Mouse (Mus musculus) MEL (cell line): ENCODE measurements around the gene Fuk. TPM values are rescaled to one million over a fixed set of nuclear protein-coding genes. Genes with fewer than 3 reads are reported as not detected.
A peak's percentile ranks its signal among the peaks of the same experiment; 100 is the strongest.

ENCODE experiments used
- DNase-seq: peaks from one replicate; pipeline ENCODE4 v3.0.0; 2011; ENCODE audit warnings: low read depth, low spot score
- H3K27ac ChIP-seq: 2 replicates; pipeline ENCODE4 v1.5.1; 2012; ENCODE audit warnings: low read depth, mild to moderate bottlenecking, control low read depth, low read length, moderate library complexity; ENCODE audit not compliant: control insufficient read depth
- H3K27me3 ChIP-seq, 2 experiments: fragments of 150-350 bp in 1 of 2; sonication (generic) in 1 of 2; 2 replicates each; pipeline ENCODE4 v1.6.1; 2012; ENCODE audit warnings: low read length in 2 of 2, mild to moderate bottlenecking in 2 of 2, improper control_type of control experiment in 1 of 2, moderate library complexity in 1 of 2; ENCODE audit not compliant: insufficient read depth in 2 of 2, control insufficient read depth in 1 of 2
- H3K36me3 ChIP-seq, 2 experiments: 2 replicates each; pipeline ENCODE4 v1.6.1; 2012 to 2014; ENCODE audit warnings: low read length in 2 of 2, improper control_type of control experiment in 1 of 2, inconsistent platforms in 1 of 2, mild to moderate bottlenecking in 1 of 2; ENCODE audit not compliant: insufficient read depth in 2 of 2, control insufficient read depth in 1 of 2
- H3K4me1 ChIP-seq, 2 experiments: fragments of 150-350 bp in 1 of 2; sonication (generic) in 1 of 2; 2 replicates each; pipeline ENCODE4 v1.6.1; 2012; ENCODE audit warnings: low read length in 2 of 2, improper control_type of control experiment in 1 of 2, mild to moderate bottlenecking in 1 of 2; ENCODE audit not compliant: insufficient read depth in 2 of 2, control insufficient read depth in 1 of 2
- H3K4me3 ChIP-seq, 2 experiments: fragments of 150-350 bp in 1 of 2; sonication (generic) in 1 of 2; 2 replicates each; pipeline ENCODE4 v1.5.1; 2012; ENCODE audit warnings: low read depth in 2 of 2, low read length in 2 of 2, mild to moderate bottlenecking in 2 of 2, moderate library complexity in 2 of 2, control low read depth in 1 of 2, improper control_type of control experiment in 1 of 2; ENCODE audit not compliant: control insufficient read depth in 1 of 2, insufficient read depth in 1 of 2
- H3K79me2 ChIP-seq: 2 replicates; pipeline ENCODE4 v1.6.1; 2012; ENCODE audit warnings: mild to moderate bottlenecking, low read length, moderate library complexity; ENCODE audit not compliant: control insufficient read depth, poor library complexity, insufficient read depth
- H3K9ac ChIP-seq: 2 replicates; pipeline ENCODE4 v1.6.1; 2012; ENCODE audit warnings: low read depth, mild to moderate bottlenecking, control low read depth, low read length, moderate library complexity; ENCODE audit not compliant: control insufficient read depth, poor library complexity, severe bottlenecking
- H3K9me3 ChIP-seq: fragments of 150-350 bp; sonication (generic); replicated peaks from 2 replicates; pipeline ENCODE4 v1.6.1; 2012; ENCODE audit warnings: mild to moderate bottlenecking, low read length, improper control_type of control experiment, moderate library complexity; ENCODE audit not compliant: insufficient read depth
- BHLHE40 ChIP-seq: IDR thresholded peaks from 2 replicates; pipeline ENCODE4 v1.6.1; 2012; ENCODE audit warnings: low read depth, mild to moderate bottlenecking, inconsistent platforms, low read length, improper control_type of control experiment, borderline replicate concordance
- CHD1 ChIP-seq: IDR thresholded peaks from 2 replicates; pipeline ENCODE4 v1.6.1; 2012; ENCODE audit warnings: low read depth, mild to moderate bottlenecking, inconsistent platforms, low read length, improper control_type of control experiment
- CTCF ChIP-seq, 3 experiments: IDR thresholded peaks in 2 of 3; conservative IDR thresholded peaks in 1 of 3; 2 replicates each; pipeline ENCODE4 v1.5.1; 2011 to 2012; ENCODE audit warnings: low read length in 3 of 3, low read depth in 2 of 3, mild to moderate bottlenecking in 2 of 3, improper control_type of control experiment in 1 of 3, inconsistent platforms in 1 of 3, mixed read lengths in 1 of 3, moderate library complexity in 1 of 3; ENCODE audit not compliant: control insufficient read depth in 1 of 3, insufficient read depth in 1 of 3, poor library complexity in 1 of 3, severe bottlenecking in 1 of 3
- EP300 ChIP-seq, 2 experiments: IDR thresholded peaks; 2 replicates each; pipeline ENCODE4 v1.6.1; 2011; ENCODE audit warnings: improper control_type of control experiment in 2 of 2, low read length in 2 of 2, low read depth in 1 of 2, mild to moderate bottlenecking in 1 of 2
- ETS1 ChIP-seq: IDR thresholded peaks from 2 replicates; pipeline ENCODE4 v1.6.1; 2012; ENCODE audit warnings: low read depth, mild to moderate bottlenecking, inconsistent platforms, low read length, improper control_type of control experiment, moderate library complexity
- GABPA ChIP-seq: IDR thresholded peaks from 2 replicates; pipeline ENCODE4 v1.6.1; 2012; ENCODE audit warnings: low read depth, mild to moderate bottlenecking, inconsistent platforms, low read length, improper control_type of control experiment, moderate library complexity
- GATA1 ChIP-seq: IDR thresholded peaks from 2 replicates; pipeline ENCODE4 v1.6.1; 2011; ENCODE audit warnings: low read depth, low read length, improper control_type of control experiment
- HCFC1 ChIP-seq: IDR thresholded peaks from 2 replicates; pipeline ENCODE4 v1.6.1; 2012; ENCODE audit warnings: low read depth, mild to moderate bottlenecking, inconsistent platforms, low read length, improper control_type of control experiment, moderate library complexity
- MAFK ChIP-seq: IDR thresholded peaks from 2 replicates; pipeline ENCODE4 v1.6.1; 2011; ENCODE audit warnings: low read depth, mild to moderate bottlenecking, low read length, improper control_type of control experiment, borderline replicate concordance
- MAX ChIP-seq: IDR thresholded peaks from 2 replicates; pipeline ENCODE4 v1.6.1; 2011; ENCODE audit warnings: low read length, improper control_type of control experiment
- MAZ ChIP-seq: IDR thresholded peaks from 2 replicates; pipeline ENCODE4 v1.6.1; 2012; ENCODE audit warnings: low read depth, mild to moderate bottlenecking, inconsistent platforms, low read length, improper control_type of control experiment
- MXI1 ChIP-seq: IDR thresholded peaks from 2 replicates; pipeline ENCODE4 v1.6.1; 2011; ENCODE audit warnings: mild to moderate bottlenecking, low read depth, low read length, improper control_type of control experiment
- MYB ChIP-seq: IDR thresholded peaks from 2 replicates; pipeline ENCODE4 v1.6.1; 2011; ENCODE audit warnings: mild to moderate bottlenecking, low read depth, low read length, improper control_type of control experiment
- MYC ChIP-seq: IDR thresholded peaks from 2 replicates; pipeline ENCODE4 v1.6.1; 2011; ENCODE audit warnings: low read depth, mild to moderate bottlenecking, low read length, improper control_type of control experiment, moderate library complexity
- NELFE ChIP-seq: IDR thresholded peaks from 2 replicates; pipeline ENCODE4 v1.6.1; 2011; ENCODE audit warnings: low read depth, low read length, improper control_type of control experiment
- POLR2AphosphoS5 ChIP-seq: IDR thresholded peaks from 2 replicates; pipeline ENCODE4 v1.6.1; 2012; ENCODE audit warnings: low read depth, borderline replicate concordance, mild to moderate bottlenecking, inconsistent platforms, low read length, moderate library complexity, mixed read lengths
- RAD21 ChIP-seq: IDR thresholded peaks from 2 replicates; pipeline ENCODE4 v1.6.1; 2011; ENCODE audit warnings: mild to moderate bottlenecking, low read depth, low read length, improper control_type of control experiment
- RCOR1 ChIP-seq: IDR thresholded peaks from 2 replicates; pipeline ENCODE4 v1.6.1; 2012; ENCODE audit warnings: low read depth, mild to moderate bottlenecking, inconsistent platforms, low read length, improper control_type of control experiment
- SIN3A ChIP-seq: IDR thresholded peaks from 2 replicates; pipeline ENCODE4 v1.6.1; 2012; ENCODE audit warnings: low read length, improper control_type of control experiment, inconsistent platforms
- SMC3 ChIP-seq: IDR thresholded peaks from 2 replicates; pipeline ENCODE4 v1.6.1; 2011; ENCODE audit warnings: low read depth, low read length, improper control_type of control experiment
- TAL1 ChIP-seq: IDR thresholded peaks from 2 replicates; pipeline ENCODE4 v1.6.1; 2012; ENCODE audit warnings: mild to moderate bottlenecking, inconsistent platforms, low read length, moderate library complexity, mixed read lengths
- TBP ChIP-seq: IDR thresholded peaks from 2 replicates; pipeline ENCODE4 v1.8.0; 2011; ENCODE audit warnings: low read depth, low read length, improper control_type of control experiment
- TCF12 ChIP-seq: IDR thresholded peaks from 2 replicates; pipeline ENCODE4 v1.6.1; 2014; ENCODE audit warnings: low read depth, mild to moderate bottlenecking, inconsistent platforms, low read length, improper control_type of control experiment, moderate library complexity
- USF1 ChIP-seq: IDR thresholded peaks from 2 replicates; pipeline ENCODE4 v1.6.1; 2014; ENCODE audit warnings: low read depth, mild to moderate bottlenecking, inconsistent platforms, low read length, improper control_type of control experiment, moderate library complexity
- USF2 ChIP-seq, 2 experiments: IDR thresholded peaks; 2 replicates each; pipeline ENCODE4 v1.6.1; 2011 to 2012; ENCODE audit warnings: improper control_type of control experiment in 2 of 2, low read length in 2 of 2, borderline replicate concordance in 1 of 2, inconsistent platforms in 1 of 2, low read depth in 1 of 2, mild to moderate bottlenecking in 1 of 2; ENCODE audit not compliant: insufficient read depth in 1 of 2
- ZKSCAN1 ChIP-seq: IDR thresholded peaks from 2 replicates; pipeline ENCODE4 v1.6.1; 2012; ENCODE audit warnings: low read depth, mild to moderate bottlenecking, inconsistent platforms, low read length, improper control_type of control experiment, moderate library complexity
- polyA plus RNA-seq, 2 experiments: library from polyadenylated mRNA; stranded (reverse) in 1 of 2; unstranded in 1 of 2; fragments of >175 nt in 1 of 2; fragments of >200 nt in 1 of 2; gene quantifications; 2 replicates each; pipeline versions ENCODE4 v1.2.1 to v1.2.4; 2012; ENCODE audit warnings: low replicate concordance in 2 of 2, low read depth in 1 of 2; ENCODE audit not compliant: insufficient read length in 2 of 2, insufficient read depth in 1 of 2, missing spikeins in 1 of 2
- total RNA-seq: library from RNA; depleted of rRNA; stranded (reverse); fragments of 300-350 nt; gene quantifications from 2 replicates; pipeline ENCODE4 v1.2.3, GENCODE M21; 2012

Gene Fuk
- total and polyA plus RNA-seq, 3 experiments, result 9.1 to 10.6 TPM; not detected in 1

DNA sequence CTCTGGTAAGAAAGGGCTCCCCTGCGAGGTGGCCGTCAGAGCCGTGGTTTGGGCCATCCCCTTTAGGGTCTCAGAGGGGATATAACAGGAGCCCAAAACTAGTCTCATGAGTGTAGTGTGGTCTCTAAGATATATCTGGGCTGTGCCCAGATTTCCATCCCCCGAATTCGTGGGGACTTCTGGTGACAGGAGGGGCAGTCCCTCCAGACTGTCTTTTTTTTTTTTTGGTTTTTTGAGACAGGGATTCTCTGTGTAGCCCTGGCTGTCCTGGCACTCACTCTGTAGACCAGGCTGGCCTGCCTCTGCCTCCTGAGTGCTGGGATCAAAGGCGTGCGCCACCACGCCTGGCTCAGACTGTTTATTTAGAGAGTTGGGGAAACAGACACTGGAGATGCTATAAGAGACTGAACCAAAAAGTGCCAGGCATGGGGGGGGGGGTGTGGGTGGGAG is 23.4 kb upstream of the Fuk start:
- Histone ChIP-seq H3K79me2 (peaks cover 7% of the 10 kb centered on the region; the same call in 1 of the 2 replicates), H3K4me3 (no peak overlapping the region), H3K27ac (no peak overlapping the region), H3K36me3 (peaks cover 0 to 41% of the 10 kb centered on the region in 2 experiments; a peak in 2 of 4 replicates), H3K9ac (no peak overlapping the region), H3K27me3 (no peaks in the 10 kb centered on the region), H3K4me1 (peaks cover 22 to 45% of the 10 kb centered on the region in 2 experiments), H3K9me3 (no peaks in the 10 kb centered on the region)
- TF ChIP-seq MXI1 (no peak), TBP (no peak), BHLHE40 (no peak), POLR2AphosphoS5 (no peak), RAD21 (no peak), USF2 (IDR thresholded peaks at IDR 0.05; ENCODE audit: borderline replicate concordance in 1 of 2, insufficient read depth in 1 of 2, low read depth in 1 of 2, low read length in 2 of 2) (no peak), MAFK (no peak), MYB (no peak)
- DNase-seq, result no peak

DNA sequence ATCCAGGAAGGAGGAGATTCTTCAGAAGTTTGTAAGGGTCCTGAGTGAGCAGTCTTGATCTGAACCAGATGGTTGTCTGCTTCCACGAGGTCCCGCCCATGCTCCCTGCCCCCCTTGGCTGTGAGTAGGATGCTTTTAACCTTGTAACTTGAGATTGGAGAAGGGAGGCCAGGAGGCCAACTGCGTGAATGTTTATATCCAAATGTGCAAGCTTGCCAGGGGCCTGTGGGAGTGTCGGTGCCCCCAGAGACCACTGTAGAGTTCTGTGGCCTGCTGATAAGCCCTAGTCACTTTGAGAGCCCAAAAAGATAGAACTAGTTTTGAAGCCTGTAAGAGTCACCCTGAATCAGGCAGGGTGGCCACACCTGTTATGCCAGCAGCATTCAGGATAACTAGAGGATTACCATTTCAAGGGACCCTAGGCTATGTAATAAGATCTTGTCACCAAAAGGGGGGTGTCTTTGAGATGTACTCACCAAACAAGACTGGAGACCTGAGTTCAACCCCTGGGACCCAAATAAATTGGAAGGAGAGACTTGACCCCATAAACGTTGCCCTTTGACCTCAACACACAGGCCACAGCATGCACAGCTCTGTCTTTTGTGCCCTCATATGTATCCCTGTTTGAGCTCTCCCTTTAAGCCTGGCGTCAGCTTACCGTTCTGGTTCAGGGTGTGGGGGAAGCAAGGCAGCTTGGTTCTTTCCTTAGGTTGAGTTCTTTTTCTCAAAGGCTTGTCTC is 19.4 kb upstream of the Fuk start:
- H3K27ac ChIP-seq, result peak overlapping the region; percentile 61

More for the DNA sequence above, 19.4 kb upstream of the Fuk start:
- no peaks in the 10 kb centered on the region for H3K9me3 ChIP-seq
- H3K79me2 ChIP-seq, result peaks cover 15% of the 10 kb centered on the region
- DNase-seq, result peak; percentile 86
- peaks cover 0 to 24% of the 10 kb centered on the region in 2 experiments; a peak in 2 of 4 replicates for H3K36me3 ChIP-seq
- H3K4me1 ChIP-seq, result peaks cover 9 to 26% of the 10 kb centered on the region in 2 experiments
- H3K9ac ChIP-seq, result peak overlapping the region; percentile 92
- H3K4me3 ChIP-seq, result peak overlapping the region; percentile 77 to 90
- TF ChIP-seq MAZ (peak; percentile 74; the same call in 1 of the 2 replicates), MYC (peak; percentile 54; the same call in 1 of the 2 replicates), ETS1 (peak; percentile 85), ZKSCAN1 (peak; percentile 31; the same call in 1 of the 2 replicates), USF2 (IDR thresholded peaks at IDR 0.05; ENCODE audit: borderline replicate concordance in 1 of 2, insufficient read depth in 1 of 2, low read depth in 1 of 2, low read length in 2 of 2) (no peak), USF1 (peak; percentile 23; the same call in 1 of the 2 replicates), GABPA (no peak), SMC3 (0 out of 2 replicates have a peak, but pooled peaks have one; percentile 5), HCFC1 (peak; percentile 61), MXI1 (peak; percentile 58; the same call in 1 of the 2 replicates), POLR2AphosphoS5 (no peak), SIN3A (peak; percentile 88), TAL1 (peak; percentile 94), CTCF (IDR thresholded peaks at IDR 0.05 in 2 of 3, conservative IDR thresholded peaks at IDR 0.05 in 1 of 3; ENCODE audit: control insufficient read depth in 1 of 3, insufficient read depth in 1 of 3, low read depth in 2 of 3, low read length in 3 of 3, poor library complexity in 1 of 3, severe bottlenecking in 1 of 3) (no peak; a peak in 1 of 6 replicates), NELFE (no peak), CHD1 (no peak), MYB (no peak), EP300 (IDR thresholded peaks at IDR 0.05; ENCODE audit: low read depth in 1 of 2, low read length in 2 of 2) (peak; percentile 78 to 90), TCF12 (peak; percentile 94), RCOR1 (peak; percentile 65), BHLHE40 (peak; percentile 66; the same call in 1 of the 2 replicates), GATA1 (peak; percentile 86), MAX (peak; percentile 73)
- no peaks in the 10 kb centered on the region for H3K27me3 ChIP-seq
